Comparison of ENCODE assay signal across 24 mouse cellular contexts in the genomic region with DNA sequence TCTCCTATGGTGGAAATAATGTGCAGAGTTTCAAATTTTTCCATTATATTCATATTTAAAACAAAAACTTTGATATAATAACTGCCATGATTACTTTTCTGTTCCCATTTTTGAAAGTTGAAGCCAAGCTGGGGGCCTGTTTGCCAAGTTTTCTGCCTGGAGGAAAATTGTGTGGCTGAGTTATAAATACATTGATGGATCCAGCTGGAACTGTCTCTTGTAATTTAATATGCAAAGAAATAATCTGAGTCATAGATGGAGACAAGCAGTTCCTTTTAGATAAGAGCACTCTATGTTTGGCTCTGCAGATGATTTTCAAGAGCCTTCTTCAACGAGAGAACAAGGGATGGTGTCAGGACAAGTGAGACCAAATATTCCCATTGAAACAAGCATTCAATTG.
DNase-seq lines count a peak whose midpoint lies in the region; ATAC-seq lines count a peak whose summit lies in the region.
"Had no signal": no experiment of that assay in that cellular context is flagged by ENCODE, and none has a peak within 500 bp of the region (broad histone marks: within the 10 kb centered on the region; RNA-seq: fewer than 3 reads in every experiment).

No protein-coding gene starts in this region.

- WGBS in embryonic facial prominence, embryonic 14.5 days: 64% methylated on average over 1 of the region's 1 CpGs
- 85% methylated on average over 1 of the region's 1 CpGs for WGBS in embryonic facial prominence, embryonic 10.5 days
- WGBS in hindbrain, embryonic 11.5 days: 94% methylated on average over 1 of the region's 1 CpGs

- no peaks in the 10 kb centered on the region for H3K9me3 ChIP-seq in embryonic facial prominence, embryonic 14.5 days (ENCODE audit: control insufficient read depth, low read length)
- H3K9me3 ChIP-seq in embryonic facial prominence, embryonic 10.5 days: no peaks in the 10 kb centered on the region
- no peaks in the 10 kb centered on the region for H3K9me3 ChIP-seq in hindbrain, embryonic 11.5 days (ENCODE audit: control insufficient read depth, low read length)
- H3K9me3 ChIP-seq: embryonic facial prominence, embryonic 15.5 days; kidney, embryonic 15.5 days; neural tube, embryonic 15.5 days had no signal

- H3K27ac ChIP-seq in embryonic facial prominence, embryonic 14.5 days (replicated peaks; ENCODE audit: low read depth, low read length): no peak overlapping the region
- H3K27ac ChIP-seq in embryonic facial prominence, embryonic 10.5 days (replicated peaks): no peak overlapping the region
- H3K27ac ChIP-seq in hindbrain, embryonic 11.5 days (ENCODE audit: low read depth, low read length): no peak overlapping the region
- H3K27ac ChIP-seq: embryonic facial prominence, embryonic 15.5 days; gastrocnemius, adult 2 months; kidney, embryonic 15.5 days; neural tube, embryonic 15.5 days had no signal

- no peak overlapping the region for H3K4me3 ChIP-seq in embryonic facial prominence, embryonic 14.5 days (ENCODE audit: low read depth, low read length)
- H3K4me3 ChIP-seq in embryonic facial prominence, embryonic 10.5 days: no peak overlapping the region
- H3K4me3 ChIP-seq in hindbrain, embryonic 11.5 days (ENCODE audit: low read depth, low read length): no peak overlapping the region
- H3K4me3 ChIP-seq: embryonic facial prominence, embryonic 15.5 days; gastrocnemius, adult 2 months; kidney, embryonic 15.5 days; neural tube, embryonic 15.5 days had no signal

- H3K9ac ChIP-seq in embryonic facial prominence, embryonic 14.5 days (ENCODE audit: low read depth, low read length): no peak overlapping the region
- no peak overlapping the region for H3K9ac ChIP-seq in hindbrain, embryonic 11.5 days (ENCODE audit: low read depth, low read length)
- H3K9ac ChIP-seq: embryonic facial prominence, embryonic 15.5 days; kidney, embryonic 15.5 days; neural tube, embryonic 15.5 days had no signal

- H3K4me2 ChIP-seq in embryonic facial prominence, embryonic 14.5 days (ENCODE audit: low read depth, low read length): no peak overlapping the region
- no peak overlapping the region for H3K4me2 ChIP-seq in hindbrain, embryonic 11.5 days (replicated peaks; ENCODE audit: low read depth, low read length)
- H3K4me2 ChIP-seq: embryonic facial prominence, embryonic 15.5 days; kidney, embryonic 15.5 days; liver, embryonic 11.5 days; neural tube, embryonic 15.5 days had no signal

- no peaks in the 10 kb centered on the region for H3K36me3 ChIP-seq in embryonic facial prominence, embryonic 14.5 days (ENCODE audit: control insufficient read depth, insufficient read depth, low read length)
- H3K36me3 ChIP-seq in embryonic facial prominence, embryonic 10.5 days (replicated peaks): no peaks in the 10 kb centered on the region
- H3K36me3 ChIP-seq in hindbrain, embryonic 11.5 days (ENCODE audit: control insufficient read depth, insufficient read depth, low read length): no peaks in the 10 kb centered on the region
- H3K36me3 ChIP-seq: embryonic facial prominence, embryonic 15.5 days; kidney, embryonic 15.5 days; neural tube, embryonic 15.5 days had no signal

- peak; percentile 26 for DNase-seq in embryonic facial prominence, embryonic 14.5 days (ENCODE audit: low spot score)
- DNase-seq in embryonic facial prominence, embryonic 10.5 days (ENCODE audit: low spot score): no peak
- DNase-seq in layer of hippocampus, adult 11-12 months (ENCODE audit: low spot score): peak; percentile 63
- no peak for DNase-seq in layer of hippocampus, postnatal 25 days (ENCODE audit: extremely low spot score in 1 of 2, low spot score in 1 of 2)
- DNase-seq in Muller cell, postnatal 12 days (ENCODE audit: inconsistent ontology term): peak; percentile 33
- DNase-seq in layer of hippocampus, adult 9-11 months: peak; percentile 65
- no peak for DNase-seq in hindbrain, embryonic 11.5 days (ENCODE audit: low spot score)
- no peak for DNase-seq in gastrocnemius, postnatal 25 days
- DNase-seq: adrenal gland, adult 8-10 months; cerebellum, adult 11 months; cerebellum, postnatal 14 days; gastrocnemius, adult 2 months; heart, postnatal 4 days; lung, adult 18-20 months; lung, postnatal 36 days; thymus, postnatal 4 days had no signal

- no peaks in the 10 kb centered on the region for H3K27me3 ChIP-seq in embryonic facial prominence, embryonic 14.5 days (replicated peaks; ENCODE audit: control insufficient read depth, insufficient read depth, low read length)
- H3K27me3 ChIP-seq in embryonic facial prominence, embryonic 10.5 days (replicated peaks; ENCODE audit: low read depth, poor library complexity, severe bottlenecking): no peaks in the 10 kb centered on the region
- no peaks in the 10 kb centered on the region for H3K27me3 ChIP-seq in hindbrain, embryonic 11.5 days (ENCODE audit: control insufficient read depth, insufficient read depth, low read length)
- H3K27me3 ChIP-seq: embryonic facial prominence, embryonic 15.5 days; kidney, embryonic 15.5 days; neural tube, embryonic 15.5 days; Patski had no signal

- no peak for ATAC-seq in embryonic facial prominence, embryonic 14.5 days (ENCODE audit: low read depth)
- no peak for ATAC-seq in hindbrain, embryonic 11.5 days (ENCODE audit: low FRiP score)
- ATAC-seq: hindbrain, embryonic 16.5 days; intestine, postnatal 0 days; midbrain, embryonic 16.5 days; Patski had no signal

- H3K4me1 ChIP-seq in embryonic facial prominence, embryonic 14.5 days (ENCODE audit: control insufficient read depth, insufficient read depth, low read length): no peaks in the 10 kb centered on the region
- no peaks in the 10 kb centered on the region for H3K4me1 ChIP-seq in embryonic facial prominence, embryonic 10.5 days
- no peaks in the 10 kb centered on the region for H3K4me1 ChIP-seq in hindbrain, embryonic 11.5 days (replicated peaks; ENCODE audit: control insufficient read depth, insufficient read depth, low read length)
- H3K4me1 ChIP-seq: embryonic facial prominence, embryonic 15.5 days; kidney, embryonic 15.5 days; neural tube, embryonic 15.5 days had no signal

Comparison
In these comparisons a context has a peak if more than half of its experiments do, and no peak if none do; other contexts are left out.
1. DNase-seq: peak in embryonic facial prominence, embryonic 14.5 days (single experiment), layer of hippocampus, adult 11-12 months (single experiment), Muller cell, postnatal 12 days (single experiment) and layer of hippocampus, adult 9-11 months (single experiment); none in embryonic facial prominence, embryonic 10.5 days (single experiment), layer of hippocampus, postnatal 25 days (0 of 2), hindbrain, embryonic 11.5 days (single experiment) and gastrocnemius, postnatal 25 days (single experiment).